Mouse (Mus musculus) lung, postnatal 36 days (tissue): ENCODE measurements around the gene Chd3.

ENCODE experiments used
- DNase-seq: peaks from one replicate; pipeline ENCODE4 v3.0.0; 2022; ENCODE audit warnings: mixed read lengths

The Chd3 gene

GRCm38 (mm10) chr11:69388680-69389079 is 19.5 kb upstream of the Chd3 start:
- no peak for DNase-seq

GRCm38 (mm10) chr11:69386758-69387157 is 17.6 kb upstream of the Chd3 start:
- no peak for DNase-seq

DNA sequence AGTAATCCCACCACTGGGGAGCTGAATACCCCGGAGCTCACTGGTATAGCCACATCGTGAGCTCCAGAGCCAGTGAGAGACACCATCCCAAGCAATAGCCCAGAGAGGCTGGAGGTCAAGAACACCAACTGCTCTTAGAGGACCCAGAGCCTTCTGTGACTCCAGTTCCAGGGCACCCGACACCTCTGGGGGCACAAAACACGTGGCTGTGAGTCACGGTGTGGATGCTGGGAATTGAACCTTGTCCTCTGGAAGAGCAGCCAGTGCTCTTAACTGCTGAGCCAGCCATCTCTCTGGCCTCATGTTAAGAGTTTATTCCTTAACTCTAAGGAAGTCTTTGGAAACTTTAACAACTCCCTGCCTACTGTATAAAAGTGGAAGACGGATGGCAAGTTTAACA is 15.8 kb upstream of the Chd3 start:
- no peak for DNase-seq

DNA sequence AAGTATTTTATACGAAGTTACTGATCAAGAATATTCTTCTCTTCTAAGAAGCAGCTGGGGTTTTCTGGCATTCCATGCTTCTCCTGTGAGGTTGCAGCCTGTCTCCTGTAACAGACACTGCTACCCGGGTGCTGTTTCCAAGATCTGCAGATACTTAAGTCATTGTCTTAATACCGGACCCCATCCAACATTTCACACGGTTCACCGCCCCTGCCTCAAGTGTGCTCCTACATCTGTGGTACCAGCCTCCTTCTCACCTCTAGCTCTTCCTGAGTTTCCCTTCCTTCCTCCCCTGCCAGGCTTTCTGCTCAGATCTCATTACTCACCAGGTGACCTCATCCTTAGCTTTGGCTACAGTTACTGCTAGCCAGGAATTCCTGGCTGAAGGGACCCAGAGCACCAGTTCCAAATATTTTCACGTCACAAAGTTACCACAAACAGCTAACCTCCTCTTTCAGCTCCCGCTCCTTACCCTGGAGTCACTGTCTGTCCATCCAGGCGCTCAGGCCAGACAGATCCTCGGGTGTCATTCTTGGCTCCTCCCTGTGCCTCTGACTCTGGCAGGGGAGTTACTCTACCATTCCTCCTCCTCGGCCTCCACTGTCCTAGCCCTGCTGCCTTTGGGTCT is 13.4 kb upstream of the Chd3 start:
- DNase-seq, result no peak

- no peak for DNase-seq
Measured at GRCm38 (mm10) chr11:69381356-69381755, 12.2 kb upstream of the Chd3 start.

DNA sequence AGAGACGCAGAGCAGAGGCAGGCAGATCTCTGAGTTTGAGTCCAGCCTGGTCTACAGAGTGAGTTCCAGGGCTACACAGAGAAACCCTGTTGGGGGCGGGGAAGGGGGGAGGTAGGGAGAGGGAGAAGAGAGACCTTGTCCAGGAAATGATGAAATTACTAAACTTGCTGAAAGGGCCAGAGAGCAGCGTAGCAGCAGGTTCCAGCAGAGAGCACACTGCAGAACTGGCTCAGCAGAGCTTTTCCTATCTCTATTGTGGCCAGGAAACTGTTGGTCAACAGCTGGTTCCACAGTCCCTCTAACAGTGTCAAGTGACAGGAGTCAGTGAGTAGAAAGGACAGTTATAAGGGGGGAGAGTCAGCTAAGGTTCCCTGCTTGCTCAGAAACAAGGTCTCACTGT is 10.4 kb upstream of the Chd3 start:
- DNase-seq, result no peak

DNA sequence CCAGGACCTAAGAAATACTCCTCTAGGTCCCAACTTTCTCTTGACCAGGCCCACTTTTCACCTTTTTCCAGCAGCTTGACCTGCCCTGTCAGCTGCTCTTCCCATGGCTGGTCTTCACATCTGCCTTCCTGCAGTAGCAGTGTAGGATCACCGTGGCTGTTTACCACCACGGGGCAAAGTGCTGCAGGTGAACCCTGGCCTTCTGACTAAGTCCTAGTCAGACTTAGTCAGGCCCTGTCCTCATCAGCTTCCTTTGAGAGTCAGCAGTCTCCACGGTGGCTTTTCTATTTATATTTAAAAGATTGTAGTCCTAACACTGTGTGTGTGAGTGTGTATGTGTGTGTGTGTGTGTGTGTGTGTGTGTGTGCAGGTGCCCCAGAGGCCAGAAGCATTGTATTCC is 8.6 kb upstream of the Chd3 start:
- no peak for DNase-seq

DNA sequence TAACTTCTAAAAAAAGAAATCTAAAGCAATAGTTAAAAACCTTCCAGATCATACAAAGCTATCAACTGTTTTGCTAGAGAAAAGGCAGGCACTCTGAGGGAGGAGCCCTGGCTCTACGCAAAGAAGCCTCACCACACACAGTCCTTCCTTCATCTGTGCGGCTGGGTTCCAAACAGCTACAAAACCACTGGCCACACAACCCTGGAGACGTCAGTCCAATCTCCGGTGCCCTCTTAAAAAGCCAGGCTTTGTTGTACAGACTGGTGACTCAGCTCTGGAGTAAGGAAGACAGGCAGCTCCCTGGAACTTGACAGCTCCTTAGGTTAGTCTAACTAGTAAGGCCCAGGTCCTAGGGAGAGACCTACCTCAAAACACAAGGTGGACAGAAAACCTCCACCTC is 6.4 kb upstream of the Chd3 start:
- DNase-seq, result no peak

- no peak for DNase-seq
Measured at GRCm38 (mm10) chr11:69373223-69373965, 4.2 kb upstream of the Chd3 start.

DNA sequence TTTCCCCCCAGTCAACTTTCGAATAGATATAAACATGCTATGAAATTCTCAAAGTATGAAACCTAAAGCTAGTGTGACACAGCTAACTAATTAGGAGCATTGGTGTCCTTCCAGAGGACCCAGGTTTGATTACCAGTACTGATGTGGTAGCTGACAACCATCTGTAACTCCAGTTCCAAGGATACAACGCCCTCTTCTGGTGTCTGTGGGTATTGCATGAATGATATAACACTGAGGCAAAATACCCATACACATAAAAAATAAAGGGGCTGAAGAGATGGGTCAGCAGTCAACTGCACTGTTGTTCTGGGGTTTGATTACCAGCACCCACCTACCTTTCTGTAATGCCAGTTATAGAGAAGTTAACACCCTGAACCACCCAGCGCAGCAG is 3.6 kb upstream of the Chd3 start:
- peak; percentile 60 for DNase-seq

- no peak for DNase-seq
Measured at GRCm38 (mm10) chr11:69372056-69372779, 3.0 kb upstream of the Chd3 start.

DNA sequence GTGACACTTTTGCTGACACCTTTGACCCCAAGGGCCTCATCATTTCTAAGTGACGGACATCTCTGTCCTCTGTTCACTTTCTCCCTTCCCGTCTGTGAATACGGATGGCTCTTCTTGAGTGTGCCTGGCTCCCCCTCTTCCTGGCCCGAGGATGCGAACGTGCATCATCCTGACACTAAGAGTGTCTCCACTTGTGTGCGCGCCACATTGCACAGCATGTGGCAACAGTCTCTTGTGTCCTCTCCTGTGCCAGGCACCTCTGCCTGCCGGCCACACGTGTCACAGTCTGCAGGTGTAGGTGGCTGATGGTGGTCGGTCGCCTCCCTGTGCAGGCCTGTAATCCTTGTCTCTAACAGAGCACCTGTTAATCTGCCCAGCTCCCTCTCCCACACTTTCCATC is 2.4 kb upstream of the Chd3 start:
- no peak for DNase-seq

DNA sequence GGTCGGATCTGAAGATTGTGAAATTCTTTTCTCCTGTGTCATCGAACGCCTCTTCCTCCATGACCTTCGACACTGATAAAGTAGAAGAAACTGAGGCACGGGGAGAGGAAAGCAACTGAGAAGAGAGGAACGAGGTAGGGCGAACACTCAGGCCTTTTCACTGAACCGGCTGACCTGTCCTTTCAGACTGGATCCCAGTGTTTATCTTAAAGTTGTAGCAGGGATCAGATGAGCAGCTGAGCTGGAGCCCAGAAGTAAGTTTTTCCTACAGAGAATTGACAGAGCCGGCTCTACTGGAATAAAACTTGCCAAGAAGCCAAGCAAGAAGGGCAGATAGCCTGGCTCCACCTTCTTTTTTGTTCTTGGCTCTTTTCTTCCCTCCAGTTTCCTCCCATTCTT is 1.6 kb upstream of the Chd3 start:
- no peak for DNase-seq

- DNase-seq, result no peak
Measured at GRCm38 (mm10) chr11:69369990-69370816, 997 bp upstream of the Chd3 start.

DNA sequence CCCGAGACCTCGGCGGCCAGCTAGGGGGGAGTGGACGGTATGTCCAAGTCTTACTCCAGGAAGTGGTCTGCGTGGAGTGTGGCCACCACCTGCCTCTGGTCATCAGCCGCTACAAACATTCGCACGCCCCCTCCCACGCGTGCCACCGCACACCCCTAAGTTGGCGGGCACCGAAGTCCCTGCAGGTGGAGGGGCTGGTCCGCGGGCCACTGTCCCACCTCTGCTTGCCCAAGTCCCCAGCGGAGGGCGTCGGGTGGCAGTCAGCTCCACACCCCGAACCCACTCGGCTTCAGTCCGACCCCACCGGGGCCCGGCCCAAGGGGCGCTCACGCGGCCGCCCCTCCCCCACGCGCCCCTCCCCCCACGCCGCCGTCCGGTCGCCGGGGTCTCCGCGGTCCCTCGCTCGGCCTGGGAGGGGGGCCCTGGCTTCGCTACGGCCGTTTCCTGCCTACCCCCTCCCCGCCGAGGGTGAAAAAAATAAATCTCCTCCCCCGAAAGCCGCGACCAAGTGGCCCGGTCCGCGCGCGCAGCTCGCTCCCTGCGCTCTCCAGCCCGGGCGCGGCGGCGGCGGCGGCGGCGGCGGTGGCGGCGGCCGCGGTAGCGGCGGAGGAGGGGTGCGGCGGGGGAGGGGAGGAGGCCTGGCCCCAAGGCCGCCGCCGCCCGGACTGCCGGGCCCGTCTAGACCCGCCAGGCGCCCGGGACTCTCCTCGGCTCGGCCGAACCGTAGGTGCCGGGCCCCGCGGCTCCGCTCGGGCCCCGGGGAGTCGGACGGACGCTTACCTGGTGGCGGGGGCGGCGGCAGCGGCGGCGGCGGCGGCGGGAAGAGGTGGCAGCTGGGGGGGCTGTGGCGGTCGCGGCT is 621 bp downstream of the Chd3 start:
- DNase-seq, result peak; percentile 42

- peak; percentile 48 for DNase-seq
Measured at GRCm38 (mm10) chr11:69367616-69368355, 1.4 kb downstream of the Chd3 start.

DNA sequence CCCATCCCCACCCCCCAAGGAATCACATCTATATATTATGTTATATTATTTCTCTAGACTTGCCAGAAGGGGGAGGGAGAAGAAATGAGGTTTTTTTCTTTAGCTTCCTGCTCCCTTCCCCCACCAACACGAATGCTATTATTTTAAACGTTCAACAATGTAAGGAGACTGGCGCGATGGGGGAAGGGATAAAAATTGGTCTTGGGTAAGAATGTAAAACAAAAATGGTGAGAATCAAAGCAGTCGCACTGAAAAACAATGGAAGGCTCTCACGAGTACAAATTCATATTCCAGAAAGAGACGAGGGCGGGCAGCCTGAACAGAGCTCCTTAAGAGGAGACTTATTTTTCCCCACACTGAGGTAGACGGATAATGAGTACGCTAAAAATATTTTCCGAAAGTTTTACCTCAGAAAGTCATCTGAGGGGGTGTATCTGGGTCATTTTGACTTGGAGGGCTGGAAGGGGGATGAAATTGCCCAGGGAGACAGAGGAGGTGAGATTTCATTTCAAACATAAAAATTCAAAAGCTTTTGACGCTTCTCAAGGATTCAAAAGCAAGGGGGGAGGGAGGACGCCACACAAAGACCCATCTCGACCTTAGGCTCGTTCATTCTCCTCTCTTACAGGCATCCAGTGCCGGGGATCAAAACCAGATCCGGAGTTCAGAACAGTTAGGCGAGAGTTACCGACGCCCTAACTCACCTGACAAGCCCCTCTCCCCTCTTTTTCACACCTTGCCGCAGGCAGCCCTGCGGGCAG is 2.2 kb downstream of the Chd3 start:
- peak; percentile 73 for DNase-seq

DNA sequence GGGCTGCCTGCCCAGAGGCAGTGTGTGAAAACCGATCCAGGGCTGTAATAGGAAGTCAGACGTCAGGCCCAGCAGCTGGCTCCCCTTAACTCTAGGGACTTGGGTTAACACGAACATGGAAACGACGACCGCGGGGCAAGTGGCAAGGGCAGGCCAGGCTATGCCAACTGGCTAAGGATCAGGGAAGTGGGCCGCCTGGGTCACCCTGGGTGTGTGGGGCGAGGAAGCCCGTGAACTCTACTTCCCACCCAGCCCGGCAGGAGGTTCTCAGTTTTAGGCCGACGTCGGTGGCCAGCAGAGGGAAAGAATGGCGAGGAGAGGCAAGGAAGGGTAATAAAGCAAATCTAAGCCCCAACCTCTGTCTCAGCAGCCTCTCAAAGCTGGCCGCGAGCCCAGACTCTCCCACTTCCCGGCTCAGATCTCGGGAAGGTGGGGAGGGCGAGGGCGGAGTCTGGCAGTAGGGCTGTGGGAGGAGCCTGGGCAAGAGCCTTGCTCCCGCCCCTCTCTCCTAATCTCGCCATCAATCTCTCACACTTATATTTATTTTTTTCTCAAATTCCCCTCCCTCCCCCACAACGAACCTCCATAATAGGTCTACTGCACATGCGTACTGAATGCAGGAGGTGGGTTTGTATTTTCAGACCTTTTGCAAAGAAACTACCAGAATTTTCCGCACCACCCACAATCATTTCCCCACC is 2.9 kb downstream of the Chd3 start:
- peak; percentile 98 for DNase-seq

GRCm38 (mm10) chr11:69365722-69366121 is 3.5 kb downstream of the Chd3 start:
- DNase-seq, result peak; percentile 54

DNA sequence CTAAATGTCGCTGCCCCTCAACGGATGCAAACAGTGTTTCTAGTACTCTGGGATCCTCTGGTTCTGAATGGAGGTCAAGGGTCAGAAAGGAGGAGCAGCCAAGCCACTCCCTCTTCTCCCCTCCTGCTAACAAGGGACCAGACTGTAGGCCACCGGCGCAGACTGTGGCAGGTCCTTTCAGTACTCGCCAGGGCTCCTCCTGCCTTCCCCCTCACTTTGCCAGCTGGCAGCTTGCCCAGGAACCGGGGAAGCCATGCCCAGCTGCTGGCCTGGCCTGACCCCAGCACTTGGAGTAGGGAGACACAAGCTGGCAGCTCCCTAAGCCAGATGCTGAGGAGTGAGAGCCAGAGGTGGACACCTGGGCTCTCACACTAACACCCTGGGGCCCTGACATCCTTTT is 4.3 kb downstream of the Chd3 start:
- peak; percentile 96 for DNase-seq
